Mouse (Mus musculus) heart, postnatal 14 days (tissue): ENCODE data around the gene Copg1. TPM values are rescaled to one million over a fixed set of nuclear protein-coding genes. Genes with fewer than 3 reads are reported as not detected.

Source experiments
- DNase-seq, 2 experiments: peaks; one replicate each; pipeline ENCODE4 v3.0.0; 2021 to 2022
- intact Hi-C: fragments of 180-260 bp; cut with DNase I; formaldehyde crosslinking; loops from one replicate; pipeline ENCODE4 v1.15.1; 2025
- long read RNA-seq, 2 experiments: library from polyadenylated mRNA; stranded (forward); transcript quantifications; one replicate each; pipeline ENCODE4 v2.0.0; 2021
- total RNA-seq, 2 experiments: library from RNA; stranded (reverse); gene quantifications; 2 replicates each; pipeline ENCODE4 v1.2.3; 2021

The Copg1 gene
- total RNA-seq: 10 to 100 TPM; 50.4 to 55.7 TPM
- long read RNA-seq, experiment 1, full-length matches to known transcripts: 87 of 107 reads
- long read RNA-seq, experiment 1, partial matches to known transcripts: 14 of 107 reads
- long read RNA-seq, experiment 1, other reads (novel, unspliced or antisense): 6 of 107 reads
- long read RNA-seq, experiment 2, full-length matches to known transcripts: 84 of 108 reads
- long read RNA-seq, experiment 2, partial matches to known transcripts: 21 of 108 reads
- long read RNA-seq, experiment 2, other reads (novel, unspliced or antisense): 3 of 108 reads

GRCm38 (mm10) chr6:87887594-87888233 lies at the start of gene Copg1:
Gene Copg1, plus strand, starts transcription at chr6:87887814.
- intact Hi-C loops: loop anchor here (1.0 to 2.0 kb wide), 2 partner anchors 37 to 111 kb away; partner anchors contain the start of gene Cnbp
- peak; percentile 100 for DNase-seq

GRCm38 (mm10) chr6:87838551-87839197 lies 48.9 kb upstream of the Copg1 start, which contains the start of gene Isy1:
Gene Isy1, minus strand, starts transcription at chr6:87838798.
- peak; percentile 91 to 93 for DNase-seq
- intact Hi-C loops: no loop called here

GRCm38 (mm10) chr6:87839797-87840341 lies 47.7 kb upstream of the Copg1 start:
- intact Hi-C loops: no loop called here

GRCm38 (mm10) chr6:87841635-87842034 lies 46.0 kb upstream of the Copg1 start:
- intact Hi-C loops: no loop called here
- no peak for DNase-seq

More at GRCm38 (mm10) chr6:87839797-87840341, 47.7 kb upstream of the Copg1 start:
- no peak for DNase-seq

- DNase-seq: no peak
- intact Hi-C loops: no loop called here
Measured at GRCm38 (mm10) chr6:87842254-87842653, 45.4 kb upstream of the Copg1 start.

GRCm38 (mm10) chr6:87845031-87845695 lies 42.5 kb upstream of the Copg1 start:
- DNase-seq: no peak
- intact Hi-C loops: no loop called here

- intact Hi-C loops: no loop called here
Measured at GRCm38 (mm10) chr6:87846813-87847212, 40.8 kb upstream of the Copg1 start.

GRCm38 (mm10) chr6:87849780-87850154 lies 37.8 kb upstream of the Copg1 start:
- no peak for DNase-seq
- intact Hi-C loops: loop anchor here (2.0 kb wide), 1 partner anchor 37 kb away; the partner anchor contains the start of gene Copg1

More at GRCm38 (mm10) chr6:87846813-87847212, 40.8 kb upstream of the Copg1 start:
- DNase-seq: no peak

GRCm38 (mm10) chr6:87850155-87850899 lies 37.3 kb upstream of the Copg1 start:
- intact Hi-C loops: loop anchor here (2.0 kb wide), 1 partner anchor 36 kb away; the partner anchor contains the start of gene Copg1
- peak; percentile 72 to 73 for DNase-seq

- intact Hi-C loops: loop anchor here (2.0 kb wide), 1 partner anchor 36 kb away; the partner anchor contains the start of gene Copg1
- peak; percentile 98 to 99 for DNase-seq
Measured at GRCm38 (mm10) chr6:87850900-87851614, 36.6 kb upstream of the Copg1 start, which contains the start of gene Cnbp. Gene Cnbp, minus strand, starts transcription at chr6:87851106.

GRCm38 (mm10) chr6:87851871-87852270 lies 35.7 kb upstream of the Copg1 start:
- intact Hi-C loops: loop anchor here (2.0 kb wide), 1 partner anchor 35 kb away; the partner anchor contains the start of gene Copg1

GRCm38 (mm10) chr6:87853446-87853845 lies 34.2 kb upstream of the Copg1 start:
- intact Hi-C loops: no loop called here
- no peak for DNase-seq

More at GRCm38 (mm10) chr6:87851871-87852270, 35.7 kb upstream of the Copg1 start:
- DNase-seq: no peak

GRCm38 (mm10) chr6:87857071-87857470 lies 30.5 kb upstream of the Copg1 start:
- intact Hi-C loops: no loop called here
- no peak for DNase-seq

- intact Hi-C loops: no loop called here
- DNase-seq: no peak
Measured at GRCm38 (mm10) chr6:87866211-87866610, 21.4 kb upstream of the Copg1 start.

- DNase-seq: no peak
- intact Hi-C loops: no loop called here
Measured at GRCm38 (mm10) chr6:87867256-87867655, 20.4 kb upstream of the Copg1 start.

GRCm38 (mm10) chr6:87868871-87869506 lies 18.6 kb upstream of the Copg1 start:
- intact Hi-C loops: no loop called here
- peak; percentile 85 to 91 for DNase-seq

- DNase-seq: no peak
- intact Hi-C loops: no loop called here
Measured at GRCm38 (mm10) chr6:87870440-87870839, 17.2 kb upstream of the Copg1 start.

- no peak for DNase-seq
- intact Hi-C loops: no loop called here
Measured at GRCm38 (mm10) chr6:87871240-87871639, 16.4 kb upstream of the Copg1 start.
